Mouse (Mus musculus) lung, embryonic 15.5 days (tissue): Measurements from ENCODE around the gene Aak1. TPM values are rescaled to one million over a fixed set of nuclear protein-coding genes. Genes with fewer than 3 reads are reported as not detected.

ENCODE experiments used
- ATAC-seq: fragments of 200-750 bp; cut with Nextera tagmentation; 2 replicates; pipeline ENCODE4 v1.8.0; 2017; ENCODE audit warnings: moderate number of reproducible peaks, borderline replicate concordance; ENCODE audit not compliant: low FRiP score, low TSS enrichment; ENCODE audit errors: extremely low read depth
- H3K27ac ChIP-seq: fragments of 300-500 bp; sonication (generic); 2 replicates; pipeline ENCODE4 v1.5.1; 2015; ENCODE audit warnings: moderate library complexity, mild to moderate bottlenecking, inconsistent platforms
- H3K27me3 ChIP-seq: fragments of 300-500 bp; sonication (generic); 2 replicates; pipeline ENCODE4 v1.6.1; 2015; ENCODE audit warnings: inconsistent platforms
- H3K36me3 ChIP-seq: fragments of 300-500 bp; sonication (generic); 2 replicates; pipeline ENCODE4 v1.6.1; 2015; ENCODE audit warnings: inconsistent platforms
- H3K4me1 ChIP-seq: fragments of 300-500 bp; sonication (generic); 2 replicates; pipeline ENCODE4 v1.6.1; 2015; ENCODE audit warnings: inconsistent platforms
- H3K4me2 ChIP-seq: fragments of 300-500 bp; sonication (generic); 2 replicates; pipeline ENCODE4 v1.6.1; 2015; ENCODE audit warnings: inconsistent platforms, mild to moderate bottlenecking, moderate library complexity
- H3K4me3 ChIP-seq: fragments of 300-500 bp; sonication (generic); 2 replicates; pipeline ENCODE4 v1.5.1; 2015; ENCODE audit warnings: mild to moderate bottlenecking, inconsistent platforms
- H3K9ac ChIP-seq: fragments of 300-500 bp; sonication (generic); 2 replicates; pipeline ENCODE4 v1.6.1; 2015; ENCODE audit warnings: inconsistent platforms
- H3K9me3 ChIP-seq: fragments of 300-500 bp; sonication (generic); 2 replicates; pipeline ENCODE4 v1.6.1; 2016; ENCODE audit warnings: inconsistent platforms
- WGBS: fragments of 180-500 bp; shearing (Covaris S2); methylation state at CpG from one replicate; pipeline ENCODE4 v1.1.7; 2015; 5-methylcytosine and 5-hydroxymethylcytosine counted together
- polyA plus RNA-seq: library from polyadenylated mRNA; unstranded; fragments of >200 nt; fragmentation: Nextera tagmentation; extraction: Ambion mirVana; gene quantifications from 2 replicates; pipeline ENCODE4 v1.2.1, GENCODE M21; 2015

Gene Aak1
- polyA plus RNA-seq, 1 experiment from 2014 or later: 17.2 TPM

- ATAC-seq: no peak
- no peak overlapping the region for H3K4me3 ChIP-seq
- 46% methylated on average over 8 of the region's 8 CpGs for WGBS
- H3K9ac ChIP-seq: no peak overlapping the region
- H3K36me3 ChIP-seq: peaks cover 14% of the 10 kb centered on the region
- no peaks in the 10 kb centered on the region for H3K9me3 ChIP-seq
- no peak overlapping the region for H3K27ac ChIP-seq
- H3K27me3 ChIP-seq: no peaks in the 10 kb centered on the region
- H3K4me2 ChIP-seq: no peak overlapping the region
- no peaks in the 10 kb centered on the region for H3K4me1 ChIP-seq
Observed at GRCm38 (mm10) chr6:86978156-86978908, 129.0 kb downstream of the Aak1 start.

- Histone ChIP-seq H3K4me3 (no peak overlapping the region), H3K27ac (no peak overlapping the region), H3K9me3 (no peaks in the 10 kb centered on the region), H3K36me3 (peaks cover 10% of the 10 kb centered on the region), H3K4me2 (no peak overlapping the region), H3K4me1 (no peaks in the 10 kb centered on the region), H3K9ac (no peak overlapping the region), H3K27me3 (no peaks in the 10 kb centered on the region)
- ATAC-seq: no peak
- 45% methylated on average over 6 of the region's 6 CpGs for WGBS
Observed at GRCm38 (mm10) chr6:86978909-86979265, 129.6 kb downstream of the Aak1 start.

- Histone ChIP-seq H3K4me2 (no peak overlapping the region), H3K27ac (no peak overlapping the region), H3K9ac (no peak overlapping the region), H3K4me1 (no peaks in the 10 kb centered on the region), H3K9me3 (no peaks in the 10 kb centered on the region), H3K4me3 (no peak overlapping the region), H3K36me3 (0 out of 2 replicates have a peak, but pooled peaks cover 5% of the 10 kb centered on the region), H3K27me3 (no peaks in the 10 kb centered on the region)
- WGBS: 70% methylated on average over 2 of the region's 2 CpGs
- no peak for ATAC-seq
Observed at GRCm38 (mm10) chr6:86981206-86981605, 131.9 kb downstream of the Aak1 start.

- H3K36me3 ChIP-seq: 0 out of 2 replicates have a peak, but pooled peaks cover 5% of the 10 kb centered on the region
- H3K4me2 ChIP-seq: no peak overlapping the region
- 0 out of 2 replicates have a peak, but pooled peaks cover 3% of the 10 kb centered on the region for H3K4me1 ChIP-seq
- H3K9me3 ChIP-seq: no peaks in the 10 kb centered on the region
- ATAC-seq: no peak
- WGBS: 76% methylated on average over 8 of the region's 8 CpGs
- no peak overlapping the region for H3K27ac ChIP-seq
- H3K4me3 ChIP-seq: no peak overlapping the region
- H3K9ac ChIP-seq: no peak overlapping the region
- H3K27me3 ChIP-seq: no peaks in the 10 kb centered on the region
Observed at GRCm38 (mm10) chr6:86985314-86986106, 136.2 kb downstream of the Aak1 start.

GRCm38 (mm10) chr6:86989576-86989975 lies 140.3 kb downstream of the Aak1 start:
- Histone ChIP-seq H3K36me3 (no peaks in the 10 kb centered on the region; the same call in 1 of the 2 replicates), H3K27me3 (no peaks in the 10 kb centered on the region), H3K4me2 (no peak overlapping the region), H3K4me1 (0 out of 2 replicates have a peak, but pooled peaks cover 3% of the 10 kb centered on the region), H3K9me3 (no peaks in the 10 kb centered on the region), H3K4me3 (no peak overlapping the region), H3K9ac (no peak overlapping the region), H3K27ac (no peak overlapping the region)
- 87% methylated on average over 6 of the region's 6 CpGs for WGBS
- no peak for ATAC-seq

GRCm38 (mm10) chr6:86991041-86991440 lies 141.7 kb downstream of the Aak1 start:
- Histone ChIP-seq H3K4me3 (no peak overlapping the region), H3K27me3 (no peaks in the 10 kb centered on the region), H3K9me3 (no peaks in the 10 kb centered on the region), H3K4me1 (0 out of 2 replicates have a peak, but pooled peaks cover 3% of the 10 kb centered on the region), H3K27ac (no peak overlapping the region), H3K9ac (no peak overlapping the region), H3K36me3 (peaks cover under 1% of the 10 kb centered on the region; the same call in 1 of the 2 replicates), H3K4me2 (no peak overlapping the region)
- 57% methylated on average over 3 of the region's 3 CpGs for WGBS
- no peak for ATAC-seq

- 94% methylated on average over 8 of the region's 8 CpGs for WGBS
- Histone ChIP-seq H3K4me3 (no peak overlapping the region), H3K27ac (no peak overlapping the region)
Observed at GRCm38 (mm10) chr6:86992349-86992748, 143.0 kb downstream of the Aak1 start.

GRCm38 (mm10) chr6:86994254-86994653 lies 144.9 kb downstream of the Aak1 start:
- H3K9me3 ChIP-seq: no peaks in the 10 kb centered on the region
- ATAC-seq: no peak
- H3K36me3 ChIP-seq: peaks cover 13% of the 10 kb centered on the region
- no peak overlapping the region for H3K27ac ChIP-seq
- H3K9ac ChIP-seq: no peak overlapping the region
- H3K27me3 ChIP-seq: no peaks in the 10 kb centered on the region
- H3K4me2 ChIP-seq: no peak overlapping the region
- no peak overlapping the region for H3K4me3 ChIP-seq
- no peaks in the 10 kb centered on the region for H3K4me1 ChIP-seq
- 75% methylated on average over 4 of the region's 4 CpGs for WGBS

More at GRCm38 (mm10) chr6:86992349-86992748, 143.0 kb downstream of the Aak1 start:
- H3K4me2 ChIP-seq: no peak overlapping the region
- H3K9me3 ChIP-seq: no peaks in the 10 kb centered on the region
- peaks cover 11% of the 10 kb centered on the region for H3K36me3 ChIP-seq
- no peak overlapping the region for H3K9ac ChIP-seq
- 0 out of 2 replicates have a peak, but pooled peaks cover 3% of the 10 kb centered on the region for H3K4me1 ChIP-seq
- H3K27me3 ChIP-seq: no peaks in the 10 kb centered on the region
- ATAC-seq: no peak

GRCm38 (mm10) chr6:86996629-86997307 lies 147.5 kb downstream of the Aak1 start:
- H3K36me3 ChIP-seq: peaks cover 13% of the 10 kb centered on the region
- no peak for ATAC-seq
- H3K27ac ChIP-seq: no peak overlapping the region
- WGBS: 77% methylated on average over 5 of the region's 5 CpGs
- H3K9me3 ChIP-seq: no peaks in the 10 kb centered on the region
- H3K27me3 ChIP-seq: no peaks in the 10 kb centered on the region
- H3K4me1 ChIP-seq: no peaks in the 10 kb centered on the region
- H3K4me3 ChIP-seq: no peak overlapping the region
- no peak overlapping the region for H3K9ac ChIP-seq
- H3K4me2 ChIP-seq: no peak overlapping the region

GRCm38 (mm10) chr6:86997360-86997759 lies 148.0 kb downstream of the Aak1 start:
- Histone ChIP-seq H3K9ac (no peak overlapping the region), H3K4me3 (no peak overlapping the region), H3K27ac (no peak overlapping the region), H3K9me3 (no peaks in the 10 kb centered on the region), H3K4me2 (no peak overlapping the region), H3K4me1 (no peaks in the 10 kb centered on the region), H3K27me3 (no peaks in the 10 kb centered on the region), H3K36me3 (peaks cover 13% of the 10 kb centered on the region)
- 91% methylated on average over 6 of the region's 6 CpGs for WGBS
- no peak for ATAC-seq

GRCm38 (mm10) chr6:87001995-87002394 lies 152.7 kb downstream of the Aak1 start:
- H3K4me3 ChIP-seq: no peak overlapping the region
- ATAC-seq: no peak
- no peaks in the 10 kb centered on the region for H3K4me1 ChIP-seq
- no peak overlapping the region for H3K9ac ChIP-seq
- no peaks in the 10 kb centered on the region for H3K27me3 ChIP-seq
- WGBS: 86% methylated on average over 6 of the region's 6 CpGs
- peak overlapping the region; percentile 52; the same call in 1 of the 2 replicates for H3K27ac ChIP-seq
- no peaks in the 10 kb centered on the region for H3K9me3 ChIP-seq
- H3K36me3 ChIP-seq: peaks cover 6% of the 10 kb centered on the region; the same call in 1 of the 2 replicates
- H3K4me2 ChIP-seq: no peak overlapping the region
